Mouse (Mus musculus) intestine, postnatal 0 days (tissue): ENCODE measurements around the gene 9130213A22Rik. TPM values are rescaled to one million over a fixed set of nuclear protein-coding genes. Genes with fewer than 3 reads are reported as not detected.
A peak's percentile ranks its signal among the peaks of the same experiment; 100 is the strongest.

ENCODE experiments used
- ATAC-seq: fragments of 200-750 bp; cut with Nextera tagmentation; 2 replicates; pipeline ENCODE4 v1.8.0; 2017; ENCODE audit warnings: mild to moderate bottlenecking, moderate TSS enrichment, moderate library complexity
- H3K27ac ChIP-seq: fragments of 300-500 bp; sonication (generic); 2 replicates; pipeline ENCODE4 v1.5.1; 2014; ENCODE audit warnings: mild to moderate bottlenecking, low read depth, low read length, moderate library complexity
- H3K27me3 ChIP-seq: fragments of 300-500 bp; sonication (generic); replicated peaks from 2 replicates; pipeline ENCODE4 v1.6.1; 2014; ENCODE audit warnings: low read length, mixed read lengths; ENCODE audit not compliant: control insufficient read depth, insufficient read depth
- H3K36me3 ChIP-seq: fragments of 300-500 bp; sonication (generic); 2 replicates; pipeline ENCODE4 v1.6.1; 2014; ENCODE audit warnings: mild to moderate bottlenecking, moderate library complexity; ENCODE audit not compliant: control insufficient read depth, insufficient read depth
- H3K4me1 ChIP-seq: fragments of 300-500 bp; sonication (generic); replicated peaks from 2 replicates; pipeline ENCODE4 v1.6.1; 2014; ENCODE audit warnings: antibody characterized with exemption, low read length, mixed read lengths; ENCODE audit not compliant: control insufficient read depth, insufficient read depth
- H3K4me2 ChIP-seq: fragments of 300-500 bp; sonication (generic); replicated peaks from 2 replicates; pipeline ENCODE4 v1.6.1; 2014; ENCODE audit warnings: low read depth, mild to moderate bottlenecking, moderate library complexity
- H3K4me3 ChIP-seq: fragments of 300-500 bp; sonication (generic); 2 replicates; pipeline ENCODE4 v1.5.1; 2014; ENCODE audit warnings: low read depth, low read length
- H3K9ac ChIP-seq: fragments of 300-500 bp; sonication (generic); 2 replicates; pipeline ENCODE4 v1.6.1; 2014; ENCODE audit warnings: mild to moderate bottlenecking, low read depth, low read length
- H3K9me3 ChIP-seq: fragments of 300-500 bp; sonication (generic); 2 replicates; pipeline ENCODE4 v1.6.1; 2016; ENCODE audit warnings: mixed run types; ENCODE audit not compliant: control insufficient read depth
- CTCF ChIP-seq: sonication (generic); IDR thresholded peaks from 2 replicates; pipeline ENCODE4 v1.5.1; 2016; ENCODE audit warnings: low read depth, mild to moderate bottlenecking, control low read depth, antibody characterized with exemption, moderate library complexity
- WGBS: fragments of 180-500 bp; shearing (Covaris S2); extraction: QIAGEN DNeasy Blood & Tissue Kit; methylation state at CpG from one replicate; pipeline ENCODE4 v1.1.7; 2014; 5-methylcytosine and 5-hydroxymethylcytosine counted together
- polyA plus RNA-seq: library from polyadenylated mRNA; unstranded; fragments of >200 nt; fragmentation: Nextera tagmentation; extraction: Ambion mirVana; gene quantifications from 2 replicates; pipeline ENCODE4 v1.2.1, GENCODE M21; 2015

9130213A22Rik gene
- polyA plus RNA-seq, 1 experiment from 2014 or later, result 0.12 TPM

GRCm38 (mm10) chr11:69110319-69111046 is 11.9 kb downstream of the 9130213A22Rik start:
- Histone ChIP-seq H3K27me3 (no peaks in the 10 kb centered on the region), H3K27ac (no peak overlapping the region; the same call in 1 of the 2 replicates), H3K4me2 (peak overlapping the region; percentile 65), H3K4me3 (peak overlapping the region; percentile 42), H3K4me1 (no peaks in the 10 kb centered on the region), H3K9me3 (no peaks in the 10 kb centered on the region), H3K36me3 (peaks cover 41% of the 10 kb centered on the region), H3K9ac (peak overlapping the region; percentile 44)
- peak; percentile 52 for ATAC-seq
- TF ChIP-seq CTCF, result no peak
- WGBS, result 2% methylated on average over 30 of the region's 30 CpGs

GRCm38 (mm10) chr11:69109032-69109900 is 13.1 kb downstream of the 9130213A22Rik start:
- H3K4me2 ChIP-seq, result peak overlapping the region; percentile 65; the same call in 1 of the 2 replicates
- no peak overlapping the region for H3K9ac ChIP-seq
- H3K27me3 ChIP-seq, result no peaks in the 10 kb centered on the region
- WGBS, result 80% methylated on average over 13 of the region's 13 CpGs
- TF ChIP-seq CTCF, result no peak
- ATAC-seq, result no peak
- no peak overlapping the region for H3K27ac ChIP-seq
- H3K9me3 ChIP-seq, result no peaks in the 10 kb centered on the region
- no peak overlapping the region for H3K4me3 ChIP-seq
- peaks cover 53% of the 10 kb centered on the region for H3K36me3 ChIP-seq
- no peaks in the 10 kb centered on the region for H3K4me1 ChIP-seq

GRCm38 (mm10) chr11:69108223-69108622 is 14.2 kb downstream of the 9130213A22Rik start:
- peaks cover 63% of the 10 kb centered on the region for H3K36me3 ChIP-seq

DNA sequence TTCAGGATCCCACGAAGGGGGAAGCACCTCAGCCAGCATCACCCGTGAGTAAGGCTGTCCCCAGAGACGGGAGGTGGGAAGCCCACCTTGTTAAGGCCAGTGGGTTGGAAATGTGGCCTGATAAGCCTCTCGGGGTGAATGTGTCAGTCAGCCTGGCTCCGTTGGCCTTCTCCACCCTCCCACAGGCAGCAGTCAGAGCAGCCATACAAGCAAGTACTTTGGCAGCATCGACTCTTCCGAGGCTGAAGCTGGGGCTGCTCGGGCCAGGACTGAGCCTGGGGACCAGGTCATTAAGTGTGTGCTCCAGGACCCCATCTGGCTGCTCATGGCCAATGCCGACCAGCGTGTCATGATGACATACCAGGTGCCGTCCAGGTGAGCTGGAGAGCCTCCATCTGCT is 14.7 kb downstream of the 9130213A22Rik start:
- Histone ChIP-seq H3K4me3 (no peak overlapping the region), H3K36me3 (peaks cover 69% of the 10 kb centered on the region), H3K9ac (no peak overlapping the region), H3K27ac (no peak overlapping the region), H3K4me2 (no peak overlapping the region), H3K27me3 (no peaks in the 10 kb centered on the region), H3K9me3 (no peaks in the 10 kb centered on the region), H3K4me1 (no peaks in the 10 kb centered on the region)
- WGBS, result 88% methylated on average over 11 of the region's 11 CpGs
- no peak for TF ChIP-seq CTCF
- no peak for ATAC-seq

More at GRCm38 (mm10) chr11:69108223-69108622, 14.2 kb downstream of the 9130213A22Rik start:
- no peaks in the 10 kb centered on the region for H3K9me3 ChIP-seq
- no peaks in the 10 kb centered on the region for H3K27me3 ChIP-seq
- whole genome bisulfite sequencing, result 91% methylated on average over 9 of the region's 9 CpGs
- no peak for ATAC-seq
- no peak overlapping the region for H3K27ac ChIP-seq
- H3K4me3 ChIP-seq, result no peak overlapping the region
- H3K4me1 ChIP-seq, result no peaks in the 10 kb centered on the region
- no peak for TF ChIP-seq CTCF
- H3K4me2 ChIP-seq, result no peak overlapping the region
- no peak overlapping the region for H3K9ac ChIP-seq

- TF ChIP-seq CTCF, result no peak
- Histone ChIP-seq H3K4me3 (no peak overlapping the region), H3K4me2 (no peak overlapping the region), H3K9ac (no peak overlapping the region), H3K4me1 (no peaks in the 10 kb centered on the region), H3K27ac (no peak overlapping the region), H3K36me3 (peaks cover 77% of the 10 kb centered on the region), H3K9me3 (no peaks in the 10 kb centered on the region), H3K27me3 (no peaks in the 10 kb centered on the region)
- 90% methylated on average over 11 of the region's 11 CpGs for WGBS
- no peak for ATAC-seq
Observed at GRCm38 (mm10) chr11:69106842-69107241, 15.5 kb downstream of the 9130213A22Rik start.

GRCm38 (mm10) chr11:69106299-69106698 is 16.1 kb downstream of the 9130213A22Rik start:
- no peak for TF ChIP-seq CTCF
- WGBS, result 90% methylated on average over 11 of the region's 11 CpGs
- no peaks in the 10 kb centered on the region for H3K4me1 ChIP-seq

More at GRCm38 (mm10) chr11:69106299-69106698, 16.1 kb downstream of the 9130213A22Rik start:
- Histone ChIP-seq H3K9ac (no peak overlapping the region), H3K4me3 (no peak overlapping the region), H3K9me3 (no peaks in the 10 kb centered on the region), H3K4me2 (no peak overlapping the region), H3K36me3 (peaks cover 82% of the 10 kb centered on the region), H3K27me3 (no peaks in the 10 kb centered on the region), H3K27ac (no peak overlapping the region)
- ATAC-seq, result no peak
